Mouse (Mus musculus): ENCODE results near the gene Ugt1a8.

DNA sequence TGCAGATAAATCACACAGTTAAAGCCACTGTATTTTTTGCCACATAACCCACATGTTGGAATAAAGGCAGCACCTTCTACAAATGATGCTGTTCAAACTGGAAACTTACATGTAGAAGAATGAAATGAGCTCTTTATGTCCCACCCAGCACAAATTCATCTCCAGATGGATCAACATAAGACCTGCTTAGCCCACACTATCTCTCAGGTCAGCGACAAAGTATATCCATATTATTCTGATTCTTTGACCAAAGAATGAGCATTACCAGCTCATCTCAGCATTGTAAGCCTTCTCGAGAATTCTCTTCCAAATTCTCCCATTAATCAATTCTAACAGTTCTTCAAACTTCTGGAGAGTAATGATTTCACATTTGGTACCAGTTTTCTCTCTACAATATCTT lies 134.6 kb downstream of the Ugt1a8 start:
- no peak for TF ChIP-seq CTCF (conservative IDR thresholded peaks at IDR 0.05; ENCODE audit: low read length)
- no peak for TF ChIP-seq POU5F1 (IDR thresholded peaks at IDR 0.05; ENCODE audit: borderline replicate concordance, low read length)
- no peak for TF ChIP-seq NANOG (IDR thresholded peaks at IDR 0.05; ENCODE audit: borderline replicate concordance, low read length)
